Comparison of ENCODE assay signal across 8 mouse cellular contexts in genomic region chr4:120569486-120570437, GRCm38 (mm10). TPM values are rescaled to one million over a fixed set of nuclear protein-coding genes. Genes with fewer than 3 reads are reported as not detected.
DNase-seq lines count a peak whose midpoint lies in the region; ATAC-seq lines count a peak whose summit lies in the region.

Gene Ctps, minus strand, starts transcription at chr4:120570276.

- H3K9ac ChIP-seq in heart, embryonic 14.5 days (ENCODE audit: low read length): peak within 1 kb of the TSS; percentile 95
- peak within 1 kb of the TSS; percentile 87 for H3K9ac ChIP-seq in liver, embryonic 13.5 days
- peak within 1 kb of the TSS; percentile 94 for H3K9ac ChIP-seq in stomach, embryonic 16.5 days (ENCODE audit: low read length)

- peak within 1 kb of the TSS; percentile 97 for H3K4me3 ChIP-seq in brown adipose tissue, adult 24 weeks (ENCODE audit: insufficient read depth, low read depth, low read length)
- peak within 1 kb of the TSS; percentile 78 to 83 for H3K4me3 ChIP-seq in heart, embryonic 14.5 days (ENCODE audit: control insufficient read depth in 1 of 2, insufficient read depth in 1 of 2, low read depth in 1 of 2, low read length in 2 of 2)
- peak within 1 kb of the TSS; percentile 72 for H3K4me3 ChIP-seq in liver, embryonic 13.5 days (replicated peaks)
- peak within 1 kb of the TSS; percentile 90 for H3K4me3 ChIP-seq in stomach, embryonic 16.5 days (replicated peaks; ENCODE audit: low read length)

- peaks cover 10% of the 10 kb centered on the region for H3K36me3 ChIP-seq in heart, embryonic 14.5 days (ENCODE audit: control insufficient read depth, insufficient read depth, low read length)
- H3K36me3 ChIP-seq in liver, embryonic 13.5 days: peaks cover 19% of the 10 kb centered on the region
- no peaks in the 10 kb centered on the region for H3K36me3 ChIP-seq in stomach, embryonic 16.5 days (ENCODE audit: control insufficient read depth, insufficient read depth, low read length)

- no peaks in the 10 kb centered on the region for H3K27me3 ChIP-seq in heart, embryonic 14.5 days (ENCODE audit: control insufficient read depth, insufficient read depth, low read length)
- no peaks in the 10 kb centered on the region for H3K27me3 ChIP-seq in liver, embryonic 13.5 days
- H3K27me3 ChIP-seq in stomach, embryonic 16.5 days (ENCODE audit: control insufficient read depth, insufficient read depth, low read length): no peaks in the 10 kb centered on the region

- H3K4me1 ChIP-seq in brown adipose tissue, adult 24 weeks (ENCODE audit: control insufficient read depth, insufficient read depth, insufficient read length, low read length): peaks cover 6% of the 10 kb centered on the region; the same call in 1 of the 2 replicates
- H3K4me1 ChIP-seq in heart, embryonic 14.5 days (ENCODE audit: control insufficient read depth in 2 of 2, insufficient read depth in 2 of 2, low read length in 2 of 2): peaks cover 7 to 44% of the 10 kb centered on the region in 2 experiments
- H3K4me1 ChIP-seq in liver, embryonic 13.5 days (replicated peaks): peaks cover 44% of the 10 kb centered on the region
- peaks cover 17% of the 10 kb centered on the region for H3K4me1 ChIP-seq in stomach, embryonic 16.5 days (ENCODE audit: control insufficient read depth, insufficient read depth, low read length)

- WGBS in heart, embryonic 14.5 days: under 1% methylated on average over 97 of the region's 97 CpGs
- WGBS in liver, embryonic 13.5 days (ENCODE audit: insufficient replicate concordance): under 1% methylated on average over 97 of the region's 97 CpGs
- WGBS in stomach, embryonic 16.5 days: under 1% methylated on average over 92 of the region's 97 CpGs

- peak within 1 kb of the TSS; percentile 73 for H3K4me2 ChIP-seq in heart, embryonic 14.5 days (ENCODE audit: low read length)
- H3K4me2 ChIP-seq in liver, embryonic 13.5 days: peak within 1 kb of the TSS; percentile 93
- H3K4me2 ChIP-seq in stomach, embryonic 16.5 days (ENCODE audit: low read depth, low read length): peak within 1 kb of the TSS; percentile 85

- DNase-seq in CD4-positive, CD25-positive, alpha-beta regulatory T cell, adult 2 months (ENCODE audit: low read depth, low spot score): peak; percentile 96
- DNase-seq in fibroblast of lung, adult 2 months (ENCODE audit: low read depth): peak; percentile 79
- peak; percentile 96 for DNase-seq in kidney, postnatal 14 days
- DNase-seq in liver, embryonic 13.5 days: peak; percentile 91
- DNase-seq in neural tube, embryonic 10.5 days (ENCODE audit: extremely low spot score, low spot score): peak; percentile 99

- peak within 1 kb of the TSS; percentile 73 for H3K27ac ChIP-seq in brown adipose tissue, adult 24 weeks (replicated peaks; ENCODE audit: low read depth, low read length)
- peak within 1 kb of the TSS; percentile 85 to 89 for H3K27ac ChIP-seq in heart, embryonic 14.5 days (replicated peaks in 1 of 2; ENCODE audit: control insufficient read depth in 1 of 2, insufficient read depth in 1 of 2, low read depth in 2 of 2, low read length in 2 of 2)
- peak within 1 kb of the TSS; percentile 81 for H3K27ac ChIP-seq in liver, embryonic 13.5 days
- H3K27ac ChIP-seq in stomach, embryonic 16.5 days (ENCODE audit: low read length): peak within 1 kb of the TSS; percentile 89

- no peaks in the 10 kb centered on the region for H3K9me3 ChIP-seq in heart, embryonic 14.5 days (ENCODE audit: control insufficient read depth, low read length)
- H3K9me3 ChIP-seq in liver, embryonic 13.5 days (replicated peaks): no peaks in the 10 kb centered on the region
- no peaks in the 10 kb centered on the region for H3K9me3 ChIP-seq in stomach, embryonic 16.5 days (replicated peaks; ENCODE audit: control insufficient read depth, low read length)

- peak; percentile 94 for ATAC-seq in heart, embryonic 14.5 days (ENCODE audit: insufficient number of reproducible peaks, insufficient read depth, low FRiP score, low read depth)
- ATAC-seq in liver, embryonic 13.5 days (ENCODE audit: low read depth): peak; percentile 95
- ATAC-seq in stomach, embryonic 16.5 days (ENCODE audit: insufficient read depth, low FRiP score): peak; percentile 97

RNA-seq across cellular contexts. Expression of gene Ctps, which starts in this region (rescaled TPM):
- polyA plus RNA-seq in brown adipose tissue, adult 24 weeks (2012; ENCODE audit: insufficient read depth, insufficient read length, missing spikeins): 4.3 and 5.6 TPM in 2 replicates
- 104 and 109 TPM in 2 replicates for polyA plus RNA-seq in heart, embryonic 14.5 days (2014; fragmentation: Nextera tagmentation; extraction: Ambion mirVana)
- 50.2 and 58.5 TPM in 2 replicates for polyA plus RNA-seq in liver, embryonic 13.5 days (2015; fragmentation: Nextera tagmentation; extraction: Ambion mirVana)
- 63.2 and 63.8 TPM in 2 replicates for polyA plus RNA-seq in stomach, embryonic 16.5 days (2015; fragmentation: Nextera tagmentation; extraction: Ambion mirVana)

Comparison
In these comparisons a context has a peak if more than half of its experiments do, and no peak if none do; other contexts are left out.
1. Peak in every context shown above with its lines: DNase-seq, ATAC-seq, H3K4me3 ChIP-seq and H3K27ac ChIP-seq.